Mouse (Mus musculus): ENCODE measurements around the gene C1qtnf12. TPM values are rescaled to one million over a fixed set of nuclear protein-coding genes. Genes with fewer than 3 reads are reported as not detected.

Gene C1qtnf12
- total and polyA plus RNA-seq, 2 experiments from 2014 or later: 11.7 to 13.3 TPM

DNA sequence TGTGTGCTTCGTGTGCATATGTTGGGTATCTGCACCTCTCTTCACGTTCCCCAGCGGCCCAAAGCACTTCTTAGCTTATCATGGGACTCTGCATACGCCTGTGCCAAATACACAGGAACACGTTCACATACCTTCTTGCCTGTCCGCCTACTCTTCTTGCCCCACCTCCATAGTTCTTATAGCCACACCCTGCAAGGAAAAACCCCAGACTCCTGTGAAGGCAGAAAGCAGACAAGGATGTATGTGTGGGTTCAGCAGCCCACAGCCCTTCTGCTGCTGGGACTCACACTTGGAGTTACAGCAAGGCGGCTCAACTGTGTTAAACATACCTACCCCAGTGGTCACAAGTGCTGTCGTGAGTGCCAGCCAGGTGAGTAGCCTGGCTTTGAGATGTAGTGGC is 51.5 kb downstream of the C1qtnf12 start, which contains the start of gene Tnfrsf4:
Tnfrsf4 (plus strand) TSS at position 207 of the 400 bp plus-strand sequence.
- 88% methylated on average over 8 of the region's 8 CpGs for WGBS
- Histone ChIP-seq H3K4me2 (ENCODE audit: low read depth, low read length, poor library complexity, severe bottlenecking) (no peak within 1 kb of the TSS), H3K9ac (replicated peaks; ENCODE audit: low read length, poor library complexity, severe bottlenecking) (no peak within 1 kb of the TSS), H3K36me3 (ENCODE audit: insufficient read depth, low read length) (peaks cover 51% of the 10 kb centered on the region), H3K4me1 (ENCODE audit: insufficient read depth, low read length) (no peaks in the 10 kb centered on the region), H3K9me3 (ENCODE audit: low read length) (no peaks in the 10 kb centered on the region), H3K27ac (ENCODE audit: low read depth, low read length) (no peak within 1 kb of the TSS), H3K4me3 (ENCODE audit: low read depth, low read length) (no peak within 1 kb of the TSS), H3K27me3 (ENCODE audit: insufficient read depth, low read length) (no peaks in the 10 kb centered on the region)
- no peak for TF ChIP-seq CTCF (IDR thresholded peaks at IDR 0.05)
- no peak for ATAC-seq (ENCODE audit: low FRiP score)
- DNase-seq (ENCODE audit: low spot score): no peak

DNA sequence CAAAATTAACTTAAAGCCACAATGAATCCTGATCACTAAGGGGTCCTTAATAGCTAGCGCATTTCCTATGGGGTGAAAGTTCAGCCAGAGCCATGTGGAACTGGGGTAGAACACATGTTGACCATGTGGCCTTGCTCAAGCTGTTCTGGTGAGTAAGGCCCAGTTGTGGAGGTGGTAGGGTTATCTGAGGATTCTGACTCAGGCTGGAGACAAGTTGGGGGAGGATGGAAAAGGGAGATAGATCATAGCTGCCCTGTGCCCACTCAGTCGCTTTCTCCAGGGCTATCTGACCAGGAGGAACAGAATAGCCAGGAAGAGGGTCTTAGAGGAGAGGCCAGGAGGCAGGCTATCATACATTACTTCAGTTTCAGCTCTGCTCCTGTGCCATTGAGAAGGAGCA is 52.3 kb downstream of the C1qtnf12 start:
- peaks cover 43% of the 10 kb centered on the region for H3K36me3 ChIP-seq (ENCODE audit: insufficient read depth, low read length)
- no peaks in the 10 kb centered on the region for H3K27me3 ChIP-seq (ENCODE audit: insufficient read depth, low read length)
- no peaks in the 10 kb centered on the region for H3K9me3 ChIP-seq (ENCODE audit: low read length)
- WGBS: 93% methylated on average over 2 of the region's 2 CpGs
- H3K27ac ChIP-seq (ENCODE audit: low read depth, low read length): no peak overlapping the region
- no peak overlapping the region for H3K9ac ChIP-seq (replicated peaks; ENCODE audit: low read length, poor library complexity, severe bottlenecking)
- no peak for TF ChIP-seq CTCF (IDR thresholded peaks at IDR 0.05)
- H3K4me2 ChIP-seq (ENCODE audit: low read depth, low read length, poor library complexity, severe bottlenecking): no peak overlapping the region
- ATAC-seq (ENCODE audit: low FRiP score): no peak
- no peak for DNase-seq (ENCODE audit: low spot score)
- no peaks in the 10 kb centered on the region for H3K4me1 ChIP-seq (ENCODE audit: insufficient read depth, low read length)
- no peak overlapping the region for H3K4me3 ChIP-seq (ENCODE audit: low read depth, low read length)

Other genes starting within 250 kb of the C1qtnf12 start
- gene Tmem240, start 227.5 kb upstream of the C1qtnf12 start, total RNA-seq (2014; rRNA removed): 51.0 and 78.0 TPM in 2 replicates
- gene Tmem240, start 227.5 kb upstream of the C1qtnf12 start, polyA plus RNA-seq (2015; fragmentation: Nextera tagmentation; extraction: Ambion mirVana): 34.9 and 37.9 TPM in 2 replicates
- gene Atad3a, start 201.2 kb upstream of the C1qtnf12 start, total RNA-seq (2014; rRNA removed): 52.6 and 69.1 TPM in 2 replicates
- 65.9 and 69.9 TPM in 2 replicates for gene Atad3a, start 201.2 kb upstream of the C1qtnf12 start, polyA plus RNA-seq (2015; fragmentation: Nextera tagmentation; extraction: Ambion mirVana)
- gene Vwa1, start 187.6 kb upstream of the C1qtnf12 start, total RNA-seq (2014; rRNA removed): 42.1 and 42.5 TPM in 2 replicates
- 25.5 and 28.7 TPM in 2 replicates for gene Vwa1, start 187.6 kb upstream of the C1qtnf12 start, polyA plus RNA-seq (2015; fragmentation: Nextera tagmentation; extraction: Ambion mirVana)
- 0.66 and 1.6 TPM in 2 replicates for gene Tmem88b, start 176.4 kb upstream of the C1qtnf12 start, total RNA-seq (2014; rRNA removed)
- gene Tmem88b, start 176.4 kb upstream of the C1qtnf12 start, polyA plus RNA-seq (2015; fragmentation: Nextera tagmentation; extraction: Ambion mirVana): 0.56 and 0.65 TPM in 2 replicates
- not detected in 2 replicates for gene Ankrd65, start 171.9 kb upstream of the C1qtnf12 start, total RNA-seq (2014; rRNA removed)
- not detected in 2 replicates for gene Ankrd65, start 171.9 kb upstream of the C1qtnf12 start, polyA plus RNA-seq (2015; fragmentation: Nextera tagmentation; extraction: Ambion mirVana)
- 111 and 123 TPM in 2 replicates for gene Mrpl20, start 159.4 kb upstream of the C1qtnf12 start, total RNA-seq (2014; rRNA removed)
- 279 and 316 TPM in 2 replicates for gene Mrpl20, start 159.4 kb upstream of the C1qtnf12 start, polyA plus RNA-seq (2015; fragmentation: Nextera tagmentation; extraction: Ambion mirVana)
- 66.3 and 112 TPM in 2 replicates for gene Ccnl2, start 149.8 kb upstream of the C1qtnf12 start, total RNA-seq (2014; rRNA removed)
- gene Ccnl2, start 149.8 kb upstream of the C1qtnf12 start, polyA plus RNA-seq (2015; fragmentation: Nextera tagmentation; extraction: Ambion mirVana): 78.6 and 88.8 TPM in 2 replicates
- gene Aurkaip1, start 131.0 kb upstream of the C1qtnf12 start, total RNA-seq (2014; rRNA removed): 90.9 and 102 TPM in 2 replicates
- gene Aurkaip1, start 131.0 kb upstream of the C1qtnf12 start, polyA plus RNA-seq (2015; fragmentation: Nextera tagmentation; extraction: Ambion mirVana): 155 and 158 TPM in 2 replicates
- 35.5 and 37.2 TPM in 2 replicates for gene Mxra8, start 122.6 kb upstream of the C1qtnf12 start, total RNA-seq (2014; rRNA removed)
- gene Mxra8, start 122.6 kb upstream of the C1qtnf12 start, polyA plus RNA-seq (2015; fragmentation: Nextera tagmentation; extraction: Ambion mirVana): 27.2 and 32.7 TPM in 2 replicates
- gene Dvl1, start 114.9 kb upstream of the C1qtnf12 start, total RNA-seq (2014; rRNA removed): 141 and 156 TPM in 2 replicates
- 17.5 TPM in 2 replicates for gene Dvl1, start 114.9 kb upstream of the C1qtnf12 start, polyA plus RNA-seq (2015; fragmentation: Nextera tagmentation; extraction: Ambion mirVana)
- gene Tas1r3, start 99.0 kb upstream of the C1qtnf12 start, total RNA-seq (2014; rRNA removed): 0.38 and 1.2 TPM in 2 replicates
- 0.12 and 0.22 TPM in 2 replicates for gene Tas1r3, start 99.0 kb upstream of the C1qtnf12 start, polyA plus RNA-seq (2015; fragmentation: Nextera tagmentation; extraction: Ambion mirVana)
- gene Cptp, start 92.9 kb upstream of the C1qtnf12 start, total RNA-seq (2014; rRNA removed): 35.3 and 43.7 TPM in 2 replicates
- gene Cptp, start 92.9 kb upstream of the C1qtnf12 start, polyA plus RNA-seq (2015; fragmentation: Nextera tagmentation; extraction: Ambion mirVana): 27.3 and 32.1 TPM in 2 replicates
- 45.0 and 56.0 TPM in 2 replicates for gene Ints11, start 92.8 kb upstream of the C1qtnf12 start, total RNA-seq (2014; rRNA removed)
- 53.6 and 56.0 TPM in 2 replicates for gene Ints11, start 92.8 kb upstream of the C1qtnf12 start, polyA plus RNA-seq (2015; fragmentation: Nextera tagmentation; extraction: Ambion mirVana)
- gene Pusl1, start 70.5 kb upstream of the C1qtnf12 start, total RNA-seq (2014; rRNA removed): 71.9 and 95.9 TPM in 2 replicates
- 54.3 and 54.5 TPM in 2 replicates for gene Pusl1, start 70.5 kb upstream of the C1qtnf12 start, polyA plus RNA-seq (2015; fragmentation: Nextera tagmentation; extraction: Ambion mirVana)
- gene Acap3, start 70.5 kb upstream of the C1qtnf12 start, total RNA-seq (2014; rRNA removed): 82.6 and 99.3 TPM in 2 replicates
- gene Acap3, start 70.5 kb upstream of the C1qtnf12 start, polyA plus RNA-seq (2015; fragmentation: Nextera tagmentation; extraction: Ambion mirVana): 63.3 and 64.5 TPM in 2 replicates
- 76.5 and 82.0 TPM in 2 replicates for gene Ube2j2, start 18.5 kb upstream of the C1qtnf12 start, total RNA-seq (2014; rRNA removed)
- 125 and 138 TPM in 2 replicates for gene Ube2j2, start 18.5 kb upstream of the C1qtnf12 start, polyA plus RNA-seq (2015; fragmentation: Nextera tagmentation; extraction: Ambion mirVana)
- gene B3galt6, start 30.3 kb downstream of the C1qtnf12 start, total RNA-seq (2014; rRNA removed): 52.5 and 57.2 TPM in 2 replicates
- gene B3galt6, start 30.3 kb downstream of the C1qtnf12 start, polyA plus RNA-seq (2015; fragmentation: Nextera tagmentation; extraction: Ambion mirVana): 31.1 and 32.2 TPM in 2 replicates
- gene Sdf4, start 30.6 kb downstream of the C1qtnf12 start, total RNA-seq (2014; rRNA removed): 84.8 and 105 TPM in 2 replicates
- gene Sdf4, start 30.6 kb downstream of the C1qtnf12 start, polyA plus RNA-seq (2015; fragmentation: Nextera tagmentation; extraction: Ambion mirVana): 111 and 112 TPM in 2 replicates
- 0.66 and 1.4 TPM in 2 replicates for gene Tnfrsf4, start 51.5 kb downstream of the C1qtnf12 start, total RNA-seq (2014; rRNA removed)
- 0.54 and 0.78 TPM in 2 replicates for gene Tnfrsf4, start 51.5 kb downstream of the C1qtnf12 start, polyA plus RNA-seq (2015; fragmentation: Nextera tagmentation; extraction: Ambion mirVana)
- gene Tnfrsf18, start 63.8 kb downstream of the C1qtnf12 start, total RNA-seq (2014; rRNA removed): not detected in 2 replicates
- gene Tnfrsf18, start 63.8 kb downstream of the C1qtnf12 start, polyA plus RNA-seq (2015; fragmentation: Nextera tagmentation; extraction: Ambion mirVana): 1.5 and 2.2 TPM in 2 replicates
- gene Ttll10, start 97.1 kb downstream of the C1qtnf12 start, total RNA-seq (2014; rRNA removed): 1.9 TPM in 1 of 2 replicates, not detected in the other
- gene Ttll10, start 97.1 kb downstream of the C1qtnf12 start, polyA plus RNA-seq (2015; fragmentation: Nextera tagmentation; extraction: Ambion mirVana): not detected in 2 replicates
- gene 9430015G10Rik, start 147.7 kb downstream of the C1qtnf12 start, total RNA-seq (2014; rRNA removed): 28.1 and 31.1 TPM in 2 replicates
- 22.1 and 25.2 TPM in 2 replicates for gene 9430015G10Rik, start 147.7 kb downstream of the C1qtnf12 start, polyA plus RNA-seq (2015; fragmentation: Nextera tagmentation; extraction: Ambion mirVana)
- 0.44 and 0.52 TPM in 2 replicates for gene Rnf223, start 168.2 kb downstream of the C1qtnf12 start, total RNA-seq (2014; rRNA removed)
- gene Rnf223, start 168.2 kb downstream of the C1qtnf12 start, polyA plus RNA-seq (2015; fragmentation: Nextera tagmentation; extraction: Ambion mirVana): 0.20 and 0.23 TPM in 2 replicates
- 303 and 333 TPM in 2 replicates for gene Agrn, start 235.2 kb downstream of the C1qtnf12 start, total RNA-seq (2014; rRNA removed)
- gene Agrn, start 235.2 kb downstream of the C1qtnf12 start, polyA plus RNA-seq (2015; fragmentation: Nextera tagmentation; extraction: Ambion mirVana): 72.8 and 77.1 TPM in 2 replicates
- gene Isg15, start 238.5 kb downstream of the C1qtnf12 start, total RNA-seq (2014; rRNA removed): 1.7 and 2.3 TPM in 2 replicates
- gene Isg15, start 238.5 kb downstream of the C1qtnf12 start, polyA plus RNA-seq (2015; fragmentation: Nextera tagmentation; extraction: Ambion mirVana): 2.4 and 3.9 TPM in 2 replicates
- gene AW011738, start 241.0 kb downstream of the C1qtnf12 start, total RNA-seq (2014; rRNA removed): 7.5 and 8.2 TPM in 2 replicates
- 3.5 and 3.7 TPM in 2 replicates for gene AW011738, start 241.0 kb downstream of the C1qtnf12 start, polyA plus RNA-seq (2015; fragmentation: Nextera tagmentation; extraction: Ambion mirVana)

Measured in midbrain, postnatal 0 days (tissue).